Comparison of ENCODE assay signal across 22 mouse cellular contexts in the genomic region with DNA sequence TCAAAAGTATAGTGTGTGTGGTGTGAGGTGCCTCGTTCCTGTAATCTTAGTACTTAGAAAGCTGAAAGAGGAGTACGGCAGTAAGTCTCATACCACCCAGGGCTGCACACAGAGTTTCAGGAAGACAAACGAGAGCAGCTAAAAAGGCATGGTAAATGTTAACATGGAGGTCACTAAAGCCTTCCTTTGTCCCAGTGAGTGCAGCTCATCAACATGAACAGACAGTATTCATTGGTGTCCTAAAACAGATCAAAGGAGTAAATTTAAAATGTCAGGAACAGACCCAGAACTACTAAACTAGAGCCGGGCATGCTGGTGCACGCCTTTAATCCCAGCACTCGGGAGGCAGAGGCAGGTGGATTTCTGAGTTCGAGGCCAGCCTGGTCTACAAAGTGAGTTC.
"Had no signal": no experiment of that assay in that cellular context is flagged by ENCODE, and none has a peak within 500 bp of the region (broad histone marks: within the 10 kb centered on the region; RNA-seq: fewer than 3 reads in every experiment).

No protein-coding gene starts in this region.

- H3K27ac ChIP-seq: heart, embryonic 10.5 days; hindbrain, embryonic 13.5 days; hindbrain, embryonic 15.5 days; hindbrain, postnatal 0 days; intestine, embryonic 15.5 days; layer of hippocampus, adult 2 months; left cerebral cortex, adult 2 months; limb, embryonic 10.5 days; limb, embryonic 12.5 days; liver, embryonic 13.5 days had no signal

- H3K9me3 ChIP-seq: heart, embryonic 10.5 days; heart, embryonic 12.5 days; hindbrain, embryonic 13.5 days; hindbrain, embryonic 15.5 days; intestine, embryonic 15.5 days; limb, embryonic 10.5 days; limb, embryonic 12.5 days; liver, embryonic 13.5 days had no signal

- H3K36me3 ChIP-seq: intestine, embryonic 15.5 days had no signal

- H3K9ac ChIP-seq: heart, embryonic 12.5 days; hindbrain, embryonic 13.5 days; hindbrain, embryonic 15.5 days; intestine, embryonic 15.5 days; limb, embryonic 12.5 days; liver, embryonic 13.5 days had no signal

- H3K27me3 ChIP-seq: heart, embryonic 12.5 days; hindbrain, embryonic 13.5 days; hindbrain, embryonic 15.5 days; intestine, embryonic 15.5 days; limb, embryonic 12.5 days; liver, embryonic 13.5 days had no signal

- H3K4me1 ChIP-seq: heart, embryonic 10.5 days; heart, embryonic 12.5 days; hindbrain, embryonic 13.5 days; hindbrain, embryonic 15.5 days; intestine, embryonic 15.5 days; limb, embryonic 10.5 days; limb, embryonic 12.5 days had no signal

- DNase-seq: gastrocnemius, postnatal 14 days; gastrocnemius, postnatal 36 days; heart, adult 18-20 months; heart, postnatal 10 days; heart, postnatal 36 days; kidney, adult 18-20 months; kidney, adult 8-10 months; kidney, postnatal 10 days; kidney, postnatal 25 days; kidney, postnatal 4 days; liver; liver, embryonic 13.5 days had no signal

- H3K4me3 ChIP-seq: heart, embryonic 10.5 days; heart, embryonic 12.5 days; hindbrain, embryonic 13.5 days; hindbrain, embryonic 15.5 days; intestine, embryonic 15.5 days; layer of hippocampus, adult 2 months; left cerebral cortex, adult 2 months; limb, embryonic 10.5 days; limb, embryonic 12.5 days; liver, embryonic 13.5 days had no signal
